Mouse (Mus musculus): ENCODE data around the gene Olfr1016. TPM values are rescaled to one million over a fixed set of nuclear protein-coding genes. Genes with fewer than 3 reads are reported as not detected.

The Olfr1016 gene
- total and polyA plus RNA-seq, 3 experiments = not detected

- H3K4me1 ChIP-seq (ENCODE audit: control insufficient read depth in 1 of 2, insufficient read depth in 2 of 2) = no peaks in the 10 kb centered on the region
- DNase-seq (ENCODE audit: extremely low read depth) = no peak
- in situ Hi-C loops (cut with MboI; ENCODE audit: low pct_ligation_motif_present, low pct_unique_long_range_greater_than_20kb, low sequenced_read_pairs) (no loop called here), dilution Hi-C loops (cut with MboI; ENCODE audit: extremely low pct_ligation_motif_present, extremely low pct_unique_long_range_greater_than_20kb, low sequenced_read_pairs) (no loop called here)
- H3K79me2 ChIP-seq (replicated peaks; ENCODE audit: control insufficient read depth, extremely low read depth, insufficient read depth, poor library complexity, severe bottlenecking) = no peaks in the 10 kb centered on the region
- H3K9me3 ChIP-seq (replicated peaks; ENCODE audit: low read length) = peaks cover 16% of the 10 kb centered on the region
- TF ChIP-seq USF2 (conservative IDR thresholded peaks at IDR 0.05; ENCODE audit: low read depth, low read length) = no peak
- no peak for TF ChIP-seq IRF4 (IDR thresholded peaks at IDR 0.05; ENCODE audit: low read depth, low read length)
- no peak for TF ChIP-seq MAFK (IDR thresholded peaks at IDR 0.05; ENCODE audit: insufficient replicate concordance, low read length)
- no peak for TF ChIP-seq TCF12 (IDR thresholded peaks at IDR 0.05; ENCODE audit: low read depth, low read length)
- no peak for TF ChIP-seq HCFC1 (IDR thresholded peaks at IDR 0.05; ENCODE audit: low read depth, low read length)
- no peak for TF ChIP-seq RAD21 (IDR thresholded peaks at IDR 0.05; ENCODE audit: low read depth, low read length)
- TF ChIP-seq MAX (IDR thresholded peaks at IDR 0.05; ENCODE audit: low read length) = no peak
- TF ChIP-seq SIN3A (IDR thresholded peaks at IDR 0.05; ENCODE audit: low read length) = no peak
- TF ChIP-seq USF1 (IDR thresholded peaks at IDR 0.05; ENCODE audit: low read depth, low read length) = no peak
- no peak for TF ChIP-seq TBP (conservative IDR thresholded peaks at IDR 0.05; ENCODE audit: low read depth, low read length)
- no peak for TF ChIP-seq JUN (IDR thresholded peaks at IDR 0.05; ENCODE audit: insufficient read depth, low read depth, low read length)
- no peak for TF ChIP-seq ETS1 (conservative IDR thresholded peaks at IDR 0.05; ENCODE audit: low read depth, low read length)
- TF ChIP-seq MYC (IDR thresholded peaks at IDR 0.05; ENCODE audit: low read depth, low read length) = no peak
- no peaks in the 10 kb centered on the region for H3K36me3 ChIP-seq (replicated peaks in 1 of 2; ENCODE audit: control insufficient read depth in 1 of 2, insufficient read depth in 1 of 2, low read length in 1 of 2)
- H3K4me2 ChIP-seq (ENCODE audit: insufficient read depth, low read depth, poor library complexity, severe bottlenecking) = no peak within 1 kb of the TSS
- no peak within 1 kb of the TSS for H3K4me3 ChIP-seq (replicated peaks in 1 of 3; ENCODE audit: low read depth in 2 of 3, low read length in 2 of 3, poor library complexity in 1 of 3)
- H3K27ac ChIP-seq (ENCODE audit: insufficient read depth, low read depth) = no peak within 1 kb of the TSS
- no peak within 1 kb of the TSS for H3K9ac ChIP-seq (ENCODE audit: insufficient read depth, low read depth)
- no peaks in the 10 kb centered on the region for H3K27me3 ChIP-seq (replicated peaks)
Measured at GRCm38 (mm10) chr2:85762666-85763065, 39.7 kb downstream of the Olfr1016 start, which contains the start of gene Olfr1012. Gene Olfr1012 (minus strand): TSS chr2:85762766.

- TF ChIP-seq MXI1 (IDR thresholded peaks at IDR 0.05; ENCODE audit: low read depth, low read length) (no peak), POLR2A (IDR thresholded peaks at IDR 0.05; ENCODE audit: low read depth, low read length) (no peak), SMC3 (IDR thresholded peaks at IDR 0.05; ENCODE audit: low read depth, low read length) (no peak), E2F4 (IDR thresholded peaks at IDR 0.05; ENCODE audit: insufficient replicate concordance, low read depth, low read length) (no peak), GABPA (IDR thresholded peaks at IDR 0.05; ENCODE audit: insufficient replicate concordance, low read depth, low read length) (no peak), UBTF (IDR thresholded peaks at IDR 0.05; ENCODE audit: low read depth, low read length) (no peak), JUN (IDR thresholded peaks at IDR 0.05; ENCODE audit: insufficient read depth, low read depth, low read length) (no peak), RAD21 (IDR thresholded peaks at IDR 0.05; ENCODE audit: low read depth, low read length) (no peak), ETS1 (conservative IDR thresholded peaks at IDR 0.05; ENCODE audit: low read depth, low read length) (no peak), BHLHE40 (IDR thresholded peaks at IDR 0.05; ENCODE audit: low read depth, low read length) (no peak), HCFC1 (IDR thresholded peaks at IDR 0.05; ENCODE audit: low read depth, low read length) (no peak), IRF4 (IDR thresholded peaks at IDR 0.05; ENCODE audit: low read depth, low read length) (no peak)
- no peak for DNase-seq (ENCODE audit: extremely low read depth)
- in situ Hi-C loops (cut with MboI; ENCODE audit: low pct_ligation_motif_present, low pct_unique_long_range_greater_than_20kb, low sequenced_read_pairs) (no loop called here), dilution Hi-C loops (cut with MboI; ENCODE audit: extremely low pct_ligation_motif_present, extremely low pct_unique_long_range_greater_than_20kb, low sequenced_read_pairs) (no loop called here)
- H3K79me2 ChIP-seq (replicated peaks; ENCODE audit: control insufficient read depth, extremely low read depth, insufficient read depth, poor library complexity, severe bottlenecking) = no peaks in the 10 kb centered on the region
- H3K9me3 ChIP-seq (replicated peaks; ENCODE audit: low read length) = peaks cover 15% of the 10 kb centered on the region
- H3K9ac ChIP-seq (ENCODE audit: insufficient read depth, low read depth) = no peak overlapping the region
- H3K4me2 ChIP-seq (ENCODE audit: insufficient read depth, low read depth, poor library complexity, severe bottlenecking) = no peak overlapping the region
- no peaks in the 10 kb centered on the region for H3K27me3 ChIP-seq (replicated peaks)
- no peaks in the 10 kb centered on the region for H3K4me1 ChIP-seq (ENCODE audit: control insufficient read depth in 1 of 2, insufficient read depth in 2 of 2)
- no peak overlapping the region for H3K27ac ChIP-seq (ENCODE audit: insufficient read depth, low read depth)
- H3K36me3 ChIP-seq (replicated peaks in 1 of 2; ENCODE audit: control insufficient read depth in 1 of 2, insufficient read depth in 1 of 2, low read length in 1 of 2) = no peaks in the 10 kb centered on the region
- H3K4me3 ChIP-seq (replicated peaks in 1 of 3; ENCODE audit: low read depth in 2 of 3, low read length in 2 of 3, poor library complexity in 1 of 3) = no peak overlapping the region
Measured at GRCm38 (mm10) chr2:85753822-85754221, 48.5 kb downstream of the Olfr1016 start.

Other genes starting within 250 kb of the Olfr1016 start
Only the 20 nearest of the 27 such genes appear.
- gene Olfr1002, start 151.8 kb downstream of the Olfr1016 start, total RNA-seq (2012; rRNA removed) = not detected in 2 replicates
- gene Olfr1002, start 151.8 kb downstream of the Olfr1016 start, total RNA-seq (2014; rRNA removed) = not detected in 2 replicates
- not detected in 2 replicates for gene Olfr1002, start 151.8 kb downstream of the Olfr1016 start, polyA plus RNA-seq (2012; ENCODE audit: insufficient read length, low read depth)
- gene Olfr154, start 138.1 kb downstream of the Olfr1016 start, total RNA-seq (2012; rRNA removed) = not detected in 2 replicates
- gene Olfr154, start 138.1 kb downstream of the Olfr1016 start, total RNA-seq (2014; rRNA removed) = not detected in 2 replicates
- gene Olfr154, start 138.1 kb downstream of the Olfr1016 start, polyA plus RNA-seq (2012; ENCODE audit: insufficient read length, low read depth) = not detected in 2 replicates
- not detected in 2 replicates for gene Olfr1006, start 123.8 kb downstream of the Olfr1016 start, total RNA-seq (2012; rRNA removed)
- not detected in 2 replicates for gene Olfr1006, start 123.8 kb downstream of the Olfr1016 start, total RNA-seq (2014; rRNA removed)
- not detected in 2 replicates for gene Olfr1006, start 123.8 kb downstream of the Olfr1016 start, polyA plus RNA-seq (2012; ENCODE audit: insufficient read length, low read depth)
- not detected in 2 replicates for gene Olfr1008, start 113.1 kb downstream of the Olfr1016 start, total RNA-seq (2012; rRNA removed)
- not detected in 2 replicates for gene Olfr1008, start 113.1 kb downstream of the Olfr1016 start, total RNA-seq (2014; rRNA removed)
- not detected in 2 replicates for gene Olfr1008, start 113.1 kb downstream of the Olfr1016 start, polyA plus RNA-seq (2012; ENCODE audit: insufficient read length, low read depth)
- gene Olfr1009, start 87.1 kb downstream of the Olfr1016 start, total RNA-seq (2012; rRNA removed) = not detected in 2 replicates
- gene Olfr1009, start 87.1 kb downstream of the Olfr1016 start, total RNA-seq (2014; rRNA removed) = not detected in 2 replicates
- gene Olfr1009, start 87.1 kb downstream of the Olfr1016 start, polyA plus RNA-seq (2012; ENCODE audit: insufficient read length, low read depth) = not detected in 2 replicates
- gene Olfr1012, start 39.8 kb downstream of the Olfr1016 start, total RNA-seq (2012; rRNA removed) = not detected in 2 replicates
- not detected in 2 replicates for gene Olfr1012, start 39.8 kb downstream of the Olfr1016 start, total RNA-seq (2014; rRNA removed)
- not detected in 2 replicates for gene Olfr1012, start 39.8 kb downstream of the Olfr1016 start, polyA plus RNA-seq (2012; ENCODE audit: insufficient read length, low read depth)
- not detected in 2 replicates for gene Olfr1013, start 35.4 kb downstream of the Olfr1016 start, total RNA-seq (2012; rRNA removed)
- not detected in 2 replicates for gene Olfr1013, start 35.4 kb downstream of the Olfr1016 start, total RNA-seq (2014; rRNA removed)
- gene Olfr1013, start 35.4 kb downstream of the Olfr1016 start, polyA plus RNA-seq (2012; ENCODE audit: insufficient read length, low read depth) = not detected in 2 replicates
- gene Olfr1014, start 29.8 kb downstream of the Olfr1016 start, total RNA-seq (2012; rRNA removed) = not detected in 2 replicates
- not detected in 2 replicates for gene Olfr1014, start 29.8 kb downstream of the Olfr1016 start, total RNA-seq (2014; rRNA removed)
- gene Olfr1014, start 29.8 kb downstream of the Olfr1016 start, polyA plus RNA-seq (2012; ENCODE audit: insufficient read length, low read depth) = not detected in 2 replicates
- not detected in 2 replicates for gene Olfr1015, start 20.5 kb downstream of the Olfr1016 start, total RNA-seq (2012; rRNA removed)
- gene Olfr1015, start 20.5 kb downstream of the Olfr1016 start, total RNA-seq (2014; rRNA removed) = not detected in 2 replicates
- not detected in 2 replicates for gene Olfr1015, start 20.5 kb downstream of the Olfr1016 start, polyA plus RNA-seq (2012; ENCODE audit: insufficient read length, low read depth)
- gene Olfr1018, start 15.9 kb upstream of the Olfr1016 start, total RNA-seq (2012; rRNA removed) = not detected in 2 replicates
- gene Olfr1018, start 15.9 kb upstream of the Olfr1016 start, total RNA-seq (2014; rRNA removed) = not detected in 2 replicates
- not detected in 2 replicates for gene Olfr1018, start 15.9 kb upstream of the Olfr1016 start, polyA plus RNA-seq (2012; ENCODE audit: insufficient read length, low read depth)
- not detected in 2 replicates for gene Olfr1019, start 42.9 kb upstream of the Olfr1016 start, total RNA-seq (2012; rRNA removed)
- gene Olfr1019, start 42.9 kb upstream of the Olfr1016 start, total RNA-seq (2014; rRNA removed) = not detected in 2 replicates
- gene Olfr1019, start 42.9 kb upstream of the Olfr1016 start, polyA plus RNA-seq (2012; ENCODE audit: insufficient read length, low read depth) = not detected in 2 replicates
- gene Olfr1020, start 44.5 kb upstream of the Olfr1016 start, total RNA-seq (2012; rRNA removed) = not detected in 2 replicates
- not detected in 2 replicates for gene Olfr1020, start 44.5 kb upstream of the Olfr1016 start, total RNA-seq (2014; rRNA removed)
- gene Olfr1020, start 44.5 kb upstream of the Olfr1016 start, polyA plus RNA-seq (2012; ENCODE audit: insufficient read length, low read depth) = not detected in 2 replicates
- gene Olfr1022, start 66.0 kb upstream of the Olfr1016 start, total RNA-seq (2012; rRNA removed) = not detected in 2 replicates
- not detected in 2 replicates for gene Olfr1022, start 66.0 kb upstream of the Olfr1016 start, total RNA-seq (2014; rRNA removed)
- gene Olfr1022, start 66.0 kb upstream of the Olfr1016 start, polyA plus RNA-seq (2012; ENCODE audit: insufficient read length, low read depth) = not detected in 2 replicates
- gene Olfr1023, start 83.1 kb upstream of the Olfr1016 start, total RNA-seq (2012; rRNA removed) = not detected in 2 replicates
- not detected in 2 replicates for gene Olfr1023, start 83.1 kb upstream of the Olfr1016 start, total RNA-seq (2014; rRNA removed)
- not detected in 2 replicates for gene Olfr1023, start 83.1 kb upstream of the Olfr1016 start, polyA plus RNA-seq (2012; ENCODE audit: insufficient read length, low read depth)
- gene Olfr1024, start 102.5 kb upstream of the Olfr1016 start, total RNA-seq (2012; rRNA removed) = not detected in 2 replicates
- not detected in 2 replicates for gene Olfr1024, start 102.5 kb upstream of the Olfr1016 start, total RNA-seq (2014; rRNA removed)
- gene Olfr1024, start 102.5 kb upstream of the Olfr1016 start, polyA plus RNA-seq (2012; ENCODE audit: insufficient read length, low read depth) = not detected in 2 replicates
- gene Olfr1025-ps1, start 112.6 kb upstream of the Olfr1016 start, total RNA-seq (2012; rRNA removed) = not detected in 2 replicates
- not detected in 2 replicates for gene Olfr1025-ps1, start 112.6 kb upstream of the Olfr1016 start, total RNA-seq (2014; rRNA removed)
- not detected in 2 replicates for gene Olfr1025-ps1, start 112.6 kb upstream of the Olfr1016 start, polyA plus RNA-seq (2012; ENCODE audit: insufficient read length, low read depth)
- gene Olfr1026, start 119.0 kb upstream of the Olfr1016 start, total RNA-seq (2012; rRNA removed) = not detected in 2 replicates
- not detected in 2 replicates for gene Olfr1026, start 119.0 kb upstream of the Olfr1016 start, total RNA-seq (2014; rRNA removed)
- gene Olfr1026, start 119.0 kb upstream of the Olfr1016 start, polyA plus RNA-seq (2012; ENCODE audit: insufficient read length, low read depth) = not detected in 2 replicates
- gene Olfr1028, start 147.9 kb upstream of the Olfr1016 start, total RNA-seq (2012; rRNA removed) = not detected in 2 replicates
- not detected in 2 replicates for gene Olfr1028, start 147.9 kb upstream of the Olfr1016 start, total RNA-seq (2014; rRNA removed)
- not detected in 2 replicates for gene Olfr1028, start 147.9 kb upstream of the Olfr1016 start, polyA plus RNA-seq (2012; ENCODE audit: insufficient read length, low read depth)
- not detected in 2 replicates for gene Olfr1029, start 171.4 kb upstream of the Olfr1016 start, total RNA-seq (2012; rRNA removed)
- gene Olfr1029, start 171.4 kb upstream of the Olfr1016 start, total RNA-seq (2014; rRNA removed) = not detected in 2 replicates
- not detected in 2 replicates for gene Olfr1029, start 171.4 kb upstream of the Olfr1016 start, polyA plus RNA-seq (2012; ENCODE audit: insufficient read length, low read depth)
- not detected in 2 replicates for gene Olfr1030, start 176.7 kb upstream of the Olfr1016 start, total RNA-seq (2012; rRNA removed)
- gene Olfr1030, start 176.7 kb upstream of the Olfr1016 start, total RNA-seq (2014; rRNA removed) = not detected in 2 replicates
- not detected in 2 replicates for gene Olfr1030, start 176.7 kb upstream of the Olfr1016 start, polyA plus RNA-seq (2012; ENCODE audit: insufficient read length, low read depth)

Measured in CH12.LX (cell line).